Mouse (Mus musculus) stomach, embryonic 15.5 days (tissue): ENCODE measurements around the gene Chek2. TPM values are rescaled to one million over a fixed set of nuclear protein-coding genes. Genes with fewer than 3 reads are reported as not detected.

Experiments used
- ATAC-seq: fragments of 200-750 bp; cut with Nextera tagmentation; 2 replicates; pipeline ENCODE4 v1.8.0; 2017; ENCODE audit warnings: low read depth, moderate number of reproducible peaks, moderate TSS enrichment; ENCODE audit not compliant: insufficient read depth, low FRiP score
- H3K27ac ChIP-seq: fragments of 300-500 bp; sonication (generic); 2 replicates; pipeline ENCODE4 v1.5.1; 2015; ENCODE audit warnings: mild to moderate bottlenecking, inconsistent platforms
- H3K27me3 ChIP-seq: fragments of 300-500 bp; sonication (generic); replicated peaks from 2 replicates; pipeline ENCODE4 v1.6.1; 2015; ENCODE audit warnings: inconsistent platforms
- H3K36me3 ChIP-seq: fragments of 300-500 bp; sonication (generic); 2 replicates; pipeline ENCODE4 v1.6.1; 2015; ENCODE audit warnings: inconsistent platforms
- H3K4me1 ChIP-seq: fragments of 300-500 bp; sonication (generic); 2 replicates; pipeline ENCODE4 v1.6.1; 2015; ENCODE audit warnings: inconsistent platforms
- H3K4me2 ChIP-seq: fragments of 300-500 bp; sonication (generic); 2 replicates; pipeline ENCODE4 v1.6.1; 2015; ENCODE audit warnings: mild to moderate bottlenecking, inconsistent platforms
- H3K4me3 ChIP-seq: fragments of 300-500 bp; sonication (generic); replicated peaks from 2 replicates; pipeline ENCODE4 v1.5.1; 2015; ENCODE audit warnings: inconsistent platforms
- H3K9ac ChIP-seq: fragments of 300-500 bp; sonication (generic); 2 replicates; pipeline ENCODE4 v1.6.1; 2015; ENCODE audit warnings: inconsistent platforms
- H3K9me3 ChIP-seq: fragments of 300-500 bp; sonication (generic); 2 replicates; pipeline ENCODE4 v1.6.1; 2016; ENCODE audit warnings: inconsistent platforms
- WGBS: fragments of 180-500 bp; shearing (Covaris S2); methylation state at CpG from one replicate; pipeline ENCODE4 v1.1.7; 2015; 5-methylcytosine and 5-hydroxymethylcytosine counted together
- polyA plus RNA-seq: library from polyadenylated mRNA; unstranded; fragments of >200 nt; fragmentation: Nextera tagmentation; extraction: Ambion mirVana; gene quantifications from 2 replicates; pipeline ENCODE4 v1.2.1, GENCODE M21; 2015

Gene Chek2
- polyA plus RNA-seq, 1 experiment from 2014 or later: 31.7 TPM

DNA sequence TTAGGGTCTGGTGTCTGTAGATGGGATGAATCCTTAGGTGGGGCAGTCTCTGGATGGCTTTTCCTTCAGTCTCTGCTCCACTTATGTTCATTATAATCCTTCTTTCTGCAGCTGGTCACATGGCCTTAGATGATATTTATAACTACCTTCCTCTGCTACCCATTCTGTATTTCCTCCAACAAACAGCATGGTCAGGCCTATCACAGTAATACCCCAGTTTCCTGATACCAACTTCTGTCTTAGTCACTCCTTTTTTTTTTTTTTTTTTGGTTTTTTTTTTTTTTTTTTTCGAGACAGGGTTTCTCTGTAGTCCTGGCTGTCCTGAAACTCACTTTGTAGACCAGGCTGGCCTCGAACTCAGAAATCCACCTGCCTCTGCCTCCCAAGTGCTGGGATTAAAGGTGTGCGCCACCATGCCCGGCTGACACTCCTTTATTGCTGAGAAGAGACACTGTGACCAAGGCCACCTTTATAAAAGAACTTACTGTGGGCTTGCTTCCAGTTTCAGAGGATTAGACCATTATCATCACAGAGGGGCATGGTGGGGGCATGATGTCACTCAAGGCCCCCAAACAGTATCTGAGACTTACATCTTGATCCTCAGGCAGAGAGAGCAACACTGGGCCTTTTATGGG lies 70.3 kb downstream of the Chek2 start:
- H3K27ac ChIP-seq: no peak overlapping the region
- H3K4me1 ChIP-seq: no peaks in the 10 kb centered on the region
- ATAC-seq: no peak
- H3K4me2 ChIP-seq: no peak overlapping the region
- H3K36me3 ChIP-seq: no peaks in the 10 kb centered on the region
- H3K27me3 ChIP-seq: no peaks in the 10 kb centered on the region
- H3K9me3 ChIP-seq: no peaks in the 10 kb centered on the region
- no peak overlapping the region for H3K9ac ChIP-seq
- H3K4me3 ChIP-seq: no peak overlapping the region
- WGBS: 84% methylated on average over 4 of the region's 4 CpGs

DNA sequence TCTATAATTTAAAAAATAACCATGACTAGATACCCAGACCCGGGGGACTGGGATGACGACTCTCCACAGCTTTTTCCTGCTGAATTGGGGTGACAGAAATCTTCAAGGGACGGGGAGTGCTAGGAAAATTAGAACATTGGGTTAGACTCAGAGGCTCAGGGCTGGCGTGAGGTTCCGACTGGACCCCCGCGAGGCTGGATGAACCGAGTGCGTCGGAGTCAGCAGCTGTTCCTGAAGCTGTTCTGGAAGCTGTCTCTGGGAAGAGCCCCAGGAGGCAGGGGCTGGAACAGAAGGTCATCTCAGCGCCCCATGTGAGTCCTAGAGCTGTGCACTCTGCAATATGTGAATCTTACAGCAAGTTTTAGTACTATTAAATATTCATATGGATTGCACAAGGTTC lies 75.1 kb downstream of the Chek2 start:
- Histone ChIP-seq H3K36me3 (no peaks in the 10 kb centered on the region), H3K4me1 (no peaks in the 10 kb centered on the region), H3K4me2 (no peak overlapping the region), H3K9ac (no peak overlapping the region), H3K9me3 (no peaks in the 10 kb centered on the region), H3K27ac (no peak overlapping the region), H3K27me3 (no peaks in the 10 kb centered on the region), H3K4me3 (no peak overlapping the region)
- no peak for ATAC-seq
- WGBS: 84% methylated on average over 11 of the region's 11 CpGs

DNA sequence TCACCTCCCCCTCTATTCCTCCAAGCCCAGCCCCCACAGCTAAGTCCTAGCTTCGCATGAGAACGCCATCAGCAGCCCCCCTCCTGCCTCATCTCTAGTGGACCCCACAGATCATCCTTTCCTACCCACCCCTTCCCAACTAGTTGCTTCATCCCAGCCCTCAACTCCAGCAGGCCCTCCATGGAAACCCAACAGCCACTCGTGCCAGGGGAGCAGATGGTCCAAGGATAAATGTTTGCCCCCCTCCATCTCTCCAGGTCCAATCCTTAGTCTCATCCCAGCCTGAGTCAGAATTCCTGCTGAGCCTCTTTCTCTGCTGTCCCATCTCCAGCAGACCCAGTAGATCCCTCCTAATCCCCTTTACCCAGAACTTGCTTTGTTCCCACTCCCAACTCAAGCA lies 76.5 kb downstream of the Chek2 start:
- WGBS: 80% methylated on average over 3 of the region's 3 CpGs
- H3K27ac ChIP-seq: no peak overlapping the region
- H3K4me3 ChIP-seq: no peak overlapping the region
- no peaks in the 10 kb centered on the region for H3K4me1 ChIP-seq
- no peaks in the 10 kb centered on the region for H3K9me3 ChIP-seq
- ATAC-seq: no peak
- H3K4me2 ChIP-seq: no peak overlapping the region
- H3K36me3 ChIP-seq: no peaks in the 10 kb centered on the region
- H3K9ac ChIP-seq: no peak overlapping the region
- H3K27me3 ChIP-seq: no peaks in the 10 kb centered on the region

DNA sequence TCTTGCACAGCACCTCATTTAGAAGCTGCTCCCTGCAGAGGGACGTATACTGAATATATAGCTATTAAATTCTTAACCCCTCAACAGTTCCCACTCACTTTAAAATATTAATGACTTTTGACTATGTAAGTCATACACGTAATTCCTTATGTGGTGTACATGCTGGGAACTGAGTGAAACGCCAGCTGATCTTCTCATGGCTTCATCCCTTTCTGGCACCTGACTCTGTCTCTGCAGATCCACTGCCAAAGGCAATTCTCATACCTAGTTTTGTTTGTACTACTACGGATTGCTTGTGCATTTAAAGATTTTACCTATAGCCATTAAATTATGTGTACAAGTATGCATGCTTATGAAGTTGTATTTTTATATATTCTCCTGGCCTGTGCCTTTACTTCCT lies 79.8 kb downstream of the Chek2 start:
- ATAC-seq: no peak

DNA sequence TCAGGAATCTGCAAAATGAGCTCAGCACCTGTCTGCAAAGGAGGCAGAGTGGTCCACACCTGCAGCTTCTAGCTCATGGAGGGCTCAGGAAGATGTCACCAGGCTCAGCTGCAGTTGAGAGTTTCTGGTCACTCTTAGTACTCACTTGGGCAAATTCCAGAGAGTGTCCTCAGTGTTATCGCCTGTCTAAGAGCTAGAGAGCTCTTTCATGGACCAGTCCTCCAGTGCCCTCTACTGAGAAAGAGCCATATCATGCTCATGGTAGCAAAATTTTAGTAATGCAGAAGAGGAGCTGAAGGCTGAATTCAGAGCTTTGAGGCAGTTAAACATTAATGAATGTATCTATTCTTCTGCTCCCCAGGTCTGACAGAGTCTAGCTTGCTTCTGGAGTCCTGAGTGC lies 83.6 kb downstream of the Chek2 start:
- H3K9me3 ChIP-seq: no peaks in the 10 kb centered on the region
- H3K36me3 ChIP-seq: no peaks in the 10 kb centered on the region
- WGBS: 37% methylated on average over 1 of the region's 1 CpGs
- H3K4me3 ChIP-seq: no peak overlapping the region
- H3K4me1 ChIP-seq: 0 out of 2 replicates have a peak, but pooled peaks cover 3% of the 10 kb centered on the region
- H3K27me3 ChIP-seq: no peaks in the 10 kb centered on the region
- no peak for ATAC-seq
- H3K9ac ChIP-seq: no peak overlapping the region
- no peak overlapping the region for H3K27ac ChIP-seq
- no peak overlapping the region for H3K4me2 ChIP-seq

More for the DNA sequence above, 79.8 kb downstream of the Chek2 start:
- Histone ChIP-seq H3K4me2 (no peak overlapping the region), H3K9me3 (no peaks in the 10 kb centered on the region), H3K4me1 (0 out of 2 replicates have a peak, but pooled peaks cover 3% of the 10 kb centered on the region), H3K9ac (no peak overlapping the region), H3K27me3 (no peaks in the 10 kb centered on the region), H3K27ac (no peak overlapping the region), H3K36me3 (no peaks in the 10 kb centered on the region), H3K4me3 (no peak overlapping the region)
- WGBS: 73% methylated on average over 4 of the region's 4 CpGs

Other genes with a start within 250 kb of the Chek2 start
- gene Noc4l, start 186.6 kb upstream of the Chek2 start, polyA plus RNA-seq: 44.8 and 50.6 TPM in 2 replicates
- gene Ddx51, start 186.5 kb upstream of the Chek2 start, polyA plus RNA-seq: 22.1 and 24.2 TPM in 2 replicates
- 29.8 and 46.2 TPM in 2 replicates for gene Ep400, start 69.3 kb upstream of the Chek2 start, polyA plus RNA-seq
- 45.0 and 51.1 TPM in 2 replicates for gene Pus1, start 59.3 kb upstream of the Chek2 start, polyA plus RNA-seq
- 14.0 and 15.8 TPM in 2 replicates for gene Ulk1, start 29.9 kb upstream of the Chek2 start, polyA plus RNA-seq
- gene Hscb, start 202 bp upstream of the Chek2 start, polyA plus RNA-seq: 28.2 and 30.0 TPM in 2 replicates
- 10.2 and 10.9 TPM in 2 replicates for gene Ttc28, start 39.8 kb downstream of the Chek2 start, polyA plus RNA-seq